17 mouse cellular contexts compared by ENCODE assay signal in genomic region chr12:117612715-117613114, GRCm38 (mm10).
"Had no signal": no experiment of that assay in that cellular context is flagged by ENCODE, and none has a peak within 500 bp of the region (broad histone marks: within the 10 kb centered on the region; RNA-seq: fewer than 3 reads in every experiment).

No protein-coding gene starts in this region.

- H3K4me1 ChIP-seq: limb, embryonic 12.5 days; liver, embryonic 13.5 days; lung, embryonic 15.5 days; megakaryocyte, embryonic 14.5 days had no signal

- H3K4me2 ChIP-seq: limb, embryonic 12.5 days; liver, embryonic 13.5 days; lung, embryonic 15.5 days had no signal

- H3K27me3 ChIP-seq: limb, embryonic 12.5 days; liver, embryonic 13.5 days; lung, embryonic 15.5 days; megakaryocyte, embryonic 14.5 days had no signal

- H3K36me3 ChIP-seq: limb, embryonic 12.5 days; liver, embryonic 13.5 days; lung, embryonic 15.5 days had no signal

- H3K9me3 ChIP-seq: limb, embryonic 12.5 days; liver, embryonic 13.5 days; lung, embryonic 15.5 days; megakaryocyte, embryonic 14.5 days had no signal

- ATAC-seq: intestine, embryonic 16.5 days; liver, postnatal 0 days had no signal

- DNase-seq: kidney, adult 8-10 months; kidney, postnatal 25 days; layer of hippocampus, postnatal 36 days; liver; liver, embryonic 13.5 days; liver, postnatal 0 days; lung, postnatal 14 days; retina, postnatal 1 day; right cerebral cortex, postnatal 4 days; spleen, adult 18-20 months; thymus, adult 18-20 months; thymus, postnatal 14 days had no signal

- H3K4me3 ChIP-seq: limb, embryonic 12.5 days; liver, embryonic 13.5 days; lung, embryonic 15.5 days; megakaryocyte, embryonic 14.5 days had no signal

- H3K27ac ChIP-seq: limb, embryonic 12.5 days; liver, embryonic 13.5 days; lung, embryonic 15.5 days; macrophage had no signal

- H3K9ac ChIP-seq: limb, embryonic 12.5 days; liver, embryonic 13.5 days; liver, postnatal 0 days; lung, embryonic 15.5 days had no signal
